ENCODE assay signal across 17 mouse cellular contexts in genomic region chr6:32475958-32476357, GRCm38 (mm10).
DNase-seq lines count a peak whose midpoint lies in the region; ATAC-seq and TF ChIP-seq lines count a peak whose summit lies in the region.
"Had no signal": no experiment of that assay in that cellular context is flagged by ENCODE, and none has a peak within 500 bp of the region (broad histone marks: within the 10 kb centered on the region; RNA-seq: fewer than 3 reads in every experiment).

No protein-coding gene starts in this region.

- WGBS in heart, embryonic 12.5 days = 60% methylated on average over 4 of the region's 4 CpGs
- 32% methylated on average over 4 of the region's 4 CpGs for WGBS in heart, adult 2 months

- H3K4me2 ChIP-seq in heart, embryonic 12.5 days = no peak overlapping the region
- H3K4me2 ChIP-seq: limb, embryonic 15.5 days had no signal

- H3K9ac ChIP-seq in heart, embryonic 12.5 days = no peak overlapping the region
- H3K9ac ChIP-seq in heart, adult 2 months (ENCODE audit: low read depth, low read length) = no peak overlapping the region
- H3K9ac ChIP-seq: limb, embryonic 15.5 days had no signal

- no peak overlapping the region for H3K4me3 ChIP-seq in heart, embryonic 12.5 days
- H3K4me3 ChIP-seq in heart, adult 2 months = no peak overlapping the region
- H3K4me3 ChIP-seq: limb, embryonic 15.5 days had no signal

- DNase-seq in heart, adult 2 months = no peak
- peak; percentile 40 to 58 for DNase-seq in right cerebral cortex, adult 2 months (ENCODE audit: low spot score in 2 of 2)
- DNase-seq in right cerebral cortex, postnatal 25 days = no peak
- peak; percentile 37 for DNase-seq in heart, postnatal 4 days
- DNase-seq in thymus, postnatal 36 days = no peak
- DNase-seq: adrenal gland, postnatal 14 days; cerebellum, adult 8-10 months; gastrocnemius, postnatal 14 days; kidney, postnatal 4 days; lung, postnatal 14 days; thymus, postnatal 25 days had no signal

- H3K9me3 ChIP-seq in heart, embryonic 12.5 days (replicated peaks) = no peaks in the 10 kb centered on the region
- H3K9me3 ChIP-seq: G1E; limb, embryonic 15.5 days had no signal

- peak overlapping the region; percentile 63 for H3K27ac ChIP-seq in heart, embryonic 12.5 days (ENCODE audit: poor library complexity, severe bottlenecking)
- H3K27ac ChIP-seq in heart, adult 2 months = no peak overlapping the region; the same call in 1 of the 2 replicates
- H3K27ac ChIP-seq: limb, embryonic 15.5 days had no signal

- H3K79me2 ChIP-seq in heart, adult 2 months (replicated peaks; ENCODE audit: control insufficient read depth, insufficient read depth, low read length) = no peaks in the 10 kb centered on the region

- no peaks in the 10 kb centered on the region for H3K36me3 ChIP-seq in heart, embryonic 12.5 days
- H3K36me3 ChIP-seq in heart, adult 2 months (ENCODE audit: control insufficient read depth, insufficient read depth, low read length) = peaks cover 10% of the 10 kb centered on the region; the same call in 1 of the 2 replicates
- H3K36me3 ChIP-seq: G1E; limb, embryonic 15.5 days had no signal

- peaks cover 79% of the 10 kb centered on the region for H3K4me1 ChIP-seq in heart, embryonic 12.5 days (replicated peaks)
- peaks cover 38% of the 10 kb centered on the region for H3K4me1 ChIP-seq in heart, adult 2 months (ENCODE audit: control insufficient read depth, insufficient read depth, low read length)

- intact Hi-C loops in heart, adult 2 months (cut with DNase I) = no loop called here

- TF ChIP-seq CTCF in heart, adult 2 months (IDR thresholded peaks at IDR 0.05) = no peak

- no peak for TF ChIP-seq POLR2A in heart, adult 2 months (IDR thresholded peaks at IDR 0.05; ENCODE audit: insufficient read depth, low read depth, low read length)

- no peak for TF ChIP-seq EP300 in heart, adult 2 months (IDR thresholded peaks at IDR 0.05; ENCODE audit: insufficient read depth, low read depth, low read length)

- H3K27me3 ChIP-seq in heart, embryonic 12.5 days (replicated peaks) = no peaks in the 10 kb centered on the region
- no peaks in the 10 kb centered on the region for H3K27me3 ChIP-seq in heart, adult 2 months (ENCODE audit: control insufficient read depth, insufficient read depth, low read length)
- H3K27me3 ChIP-seq: limb, embryonic 15.5 days had no signal

- ATAC-seq in heart, embryonic 12.5 days (ENCODE audit: insufficient number of reproducible peaks, low FRiP score) = no peak
- no peak for ATAC-seq in erythroid progenitor cell, adult 5-6 weeks (replicated peaks; ENCODE audit: low FRiP score, poor library complexity, severe bottlenecking)
- ATAC-seq: forebrain, embryonic 16.5 days; midbrain, embryonic 16.5 days had no signal

Comparison
In these comparisons a context has a peak if more than half of its experiments do, and no peak if none do; other contexts are left out.
1. DNase-seq: peak in right cerebral cortex, adult 2 months (2 of 2) and heart, postnatal 4 days (single experiment); none in heart, adult 2 months (0 of 2), right cerebral cortex, postnatal 25 days (single experiment) and thymus, postnatal 36 days (0 of 2).